Mouse (Mus musculus): Measurements from ENCODE around the gene Scaf1. TPM values are rescaled to one million over a fixed set of nuclear protein-coding genes. Genes with fewer than 3 reads are reported as not detected.
A peak's percentile ranks its signal among the peaks of the same experiment; 100 is the strongest.

The Scaf1 gene
- polyA plus RNA-seq (2012; rRNA removed), result 25.1 and 27.4 TPM in 2 replicates

- Histone ChIP-seq H3K27ac (ENCODE audit: control insufficient read depth, insufficient read depth, low read depth, low read length) (peak within 1 kb of the TSS; percentile 76), H3K36me3 (ENCODE audit: control insufficient read depth, insufficient read depth, low read length) (no peaks in the 10 kb centered on the region), H3K4me1 (ENCODE audit: control insufficient read depth, insufficient read depth, low read length) (peaks cover 17% of the 10 kb centered on the region), H3K27me3 (ENCODE audit: control insufficient read depth, insufficient read depth, low read length) (no peaks in the 10 kb centered on the region), H3K4me3 (ENCODE audit: control insufficient read depth, low read depth, low read length) (peak within 1 kb of the TSS; percentile 86)
- TF ChIP-seq CTCF (IDR thresholded peaks at IDR 0.05; ENCODE audit: control insufficient read depth, insufficient read depth, insufficient replicate concordance, low read depth, low read length) (no peak), POLR2A (IDR thresholded peaks at IDR 0.05; ENCODE audit: control insufficient read depth, low read depth, low read length) (peak; percentile 36; the same call in 1 of the 2 replicates)
These were observed at the start of gene Scaf1 for GRCm38 (mm10) chr7:45015957-45016612. Scaf1 (minus strand) TSS chr7:45016363.

- Histone ChIP-seq H3K27ac (ENCODE audit: control insufficient read depth, insufficient read depth, low read depth, low read length) (peak within 1 kb of the TSS; percentile 98), H3K36me3 (ENCODE audit: control insufficient read depth, insufficient read depth, low read length) (no peaks in the 10 kb centered on the region), H3K4me1 (ENCODE audit: control insufficient read depth, insufficient read depth, low read length) (peaks cover 15% of the 10 kb centered on the region), H3K27me3 (ENCODE audit: control insufficient read depth, insufficient read depth, low read length) (no peaks in the 10 kb centered on the region), H3K4me3 (ENCODE audit: control insufficient read depth, low read depth, low read length) (peak within 1 kb of the TSS; percentile 99)
- TF ChIP-seq POLR2A (IDR thresholded peaks at IDR 0.05; ENCODE audit: control insufficient read depth, low read depth, low read length), result peak; percentile 65
- no peak for TF ChIP-seq CTCF (IDR thresholded peaks at IDR 0.05; ENCODE audit: control insufficient read depth, insufficient read depth, insufficient replicate concordance, low read depth, low read length)
These were observed 46.2 kb upstream of the Scaf1 start, which contains the start of the genes Nosip and Prrg2 for GRCm38 (mm10) chr7:45062239-45062835. Nosip (plus strand) TSS chr7:45062429. Prrg2 (minus strand) TSS chr7:45062677.

- H3K27me3 ChIP-seq (ENCODE audit: control insufficient read depth, insufficient read depth, low read length), result no peaks in the 10 kb centered on the region
- no peak for TF ChIP-seq CTCF (IDR thresholded peaks at IDR 0.05; ENCODE audit: control insufficient read depth, insufficient read depth, insufficient replicate concordance, low read depth, low read length)
- no peak for TF ChIP-seq POLR2A (IDR thresholded peaks at IDR 0.05; ENCODE audit: control insufficient read depth, low read depth, low read length)
- peaks cover 19% of the 10 kb centered on the region for H3K4me1 ChIP-seq (ENCODE audit: control insufficient read depth, insufficient read depth, low read length)
- no peaks in the 10 kb centered on the region for H3K36me3 ChIP-seq (ENCODE audit: control insufficient read depth, insufficient read depth, low read length)
- peak overlapping the region; percentile 72 for H3K4me3 ChIP-seq (ENCODE audit: control insufficient read depth, low read depth, low read length)
- peak overlapping the region; percentile 23 for H3K27ac ChIP-seq (ENCODE audit: control insufficient read depth, insufficient read depth, low read depth, low read length)
These were observed 45.4 kb upstream of the Scaf1 start for GRCm38 (mm10) chr7:45061532-45062075.

- no peak for TF ChIP-seq CTCF (IDR thresholded peaks at IDR 0.05; ENCODE audit: control insufficient read depth, insufficient read depth, insufficient replicate concordance, low read depth, low read length)
- no peak for TF ChIP-seq POLR2A (IDR thresholded peaks at IDR 0.05; ENCODE audit: control insufficient read depth, low read depth, low read length)
- Histone ChIP-seq H3K4me1 (ENCODE audit: control insufficient read depth, insufficient read depth, low read length) (peaks cover 19% of the 10 kb centered on the region), H3K4me3 (ENCODE audit: control insufficient read depth, low read depth, low read length) (peak overlapping the region; percentile 72), H3K27ac (ENCODE audit: control insufficient read depth, insufficient read depth, low read depth, low read length) (no peak overlapping the region), H3K27me3 (ENCODE audit: control insufficient read depth, insufficient read depth, low read length) (no peaks in the 10 kb centered on the region), H3K36me3 (ENCODE audit: control insufficient read depth, insufficient read depth, low read length) (no peaks in the 10 kb centered on the region)
These were observed 44.5 kb upstream of the Scaf1 start for GRCm38 (mm10) chr7:45060632-45061122.

GRCm38 (mm10) chr7:45058607-45059571, 42.7 kb upstream of the Scaf1 start:
- no peaks in the 10 kb centered on the region for H3K27me3 ChIP-seq (ENCODE audit: control insufficient read depth, insufficient read depth, low read length)
- H3K4me1 ChIP-seq (ENCODE audit: control insufficient read depth, insufficient read depth, low read length), result peaks cover 20% of the 10 kb centered on the region
- TF ChIP-seq POLR2A (IDR thresholded peaks at IDR 0.05; ENCODE audit: control insufficient read depth, low read depth, low read length), result no peak
- TF ChIP-seq CTCF (IDR thresholded peaks at IDR 0.05; ENCODE audit: control insufficient read depth, insufficient read depth, insufficient replicate concordance, low read depth, low read length), result no peak
- H3K36me3 ChIP-seq (ENCODE audit: control insufficient read depth, insufficient read depth, low read length), result no peaks in the 10 kb centered on the region
- H3K4me3 ChIP-seq (ENCODE audit: control insufficient read depth, low read depth, low read length), result peak overlapping the region; percentile 2
- H3K27ac ChIP-seq (ENCODE audit: control insufficient read depth, insufficient read depth, low read depth, low read length), result no peak overlapping the region

- H3K27ac ChIP-seq (ENCODE audit: control insufficient read depth, insufficient read depth, low read depth, low read length), result peak overlapping the region; percentile 59; the same call in 1 of the 2 replicates
- no peak for TF ChIP-seq CTCF (IDR thresholded peaks at IDR 0.05; ENCODE audit: control insufficient read depth, insufficient read depth, insufficient replicate concordance, low read depth, low read length)
- no peak for TF ChIP-seq POLR2A (IDR thresholded peaks at IDR 0.05; ENCODE audit: control insufficient read depth, low read depth, low read length)
- H3K4me1 ChIP-seq (ENCODE audit: control insufficient read depth, insufficient read depth, low read length), result peaks cover 30% of the 10 kb centered on the region
- no peaks in the 10 kb centered on the region for H3K27me3 ChIP-seq (ENCODE audit: control insufficient read depth, insufficient read depth, low read length)
- no peaks in the 10 kb centered on the region for H3K36me3 ChIP-seq (ENCODE audit: control insufficient read depth, insufficient read depth, low read length)
- H3K4me3 ChIP-seq (ENCODE audit: control insufficient read depth, low read depth, low read length), result no peak overlapping the region
These were observed 40.8 kb upstream of the Scaf1 start for GRCm38 (mm10) chr7:45056972-45057348.

Measured in testis, adult 2 months (tissue).